Mouse (Mus musculus): ENCODE data around the gene Snai1. TPM values are rescaled to one million over a fixed set of nuclear protein-coding genes. Genes with fewer than 3 reads are reported as not detected.

The Snai1 gene
- polyA plus RNA-seq (2016; fragmentation: Nextera tagmentation; extraction: Ambion mirVana) = 4.9 and 5.0 TPM in 2 replicates

DNA sequence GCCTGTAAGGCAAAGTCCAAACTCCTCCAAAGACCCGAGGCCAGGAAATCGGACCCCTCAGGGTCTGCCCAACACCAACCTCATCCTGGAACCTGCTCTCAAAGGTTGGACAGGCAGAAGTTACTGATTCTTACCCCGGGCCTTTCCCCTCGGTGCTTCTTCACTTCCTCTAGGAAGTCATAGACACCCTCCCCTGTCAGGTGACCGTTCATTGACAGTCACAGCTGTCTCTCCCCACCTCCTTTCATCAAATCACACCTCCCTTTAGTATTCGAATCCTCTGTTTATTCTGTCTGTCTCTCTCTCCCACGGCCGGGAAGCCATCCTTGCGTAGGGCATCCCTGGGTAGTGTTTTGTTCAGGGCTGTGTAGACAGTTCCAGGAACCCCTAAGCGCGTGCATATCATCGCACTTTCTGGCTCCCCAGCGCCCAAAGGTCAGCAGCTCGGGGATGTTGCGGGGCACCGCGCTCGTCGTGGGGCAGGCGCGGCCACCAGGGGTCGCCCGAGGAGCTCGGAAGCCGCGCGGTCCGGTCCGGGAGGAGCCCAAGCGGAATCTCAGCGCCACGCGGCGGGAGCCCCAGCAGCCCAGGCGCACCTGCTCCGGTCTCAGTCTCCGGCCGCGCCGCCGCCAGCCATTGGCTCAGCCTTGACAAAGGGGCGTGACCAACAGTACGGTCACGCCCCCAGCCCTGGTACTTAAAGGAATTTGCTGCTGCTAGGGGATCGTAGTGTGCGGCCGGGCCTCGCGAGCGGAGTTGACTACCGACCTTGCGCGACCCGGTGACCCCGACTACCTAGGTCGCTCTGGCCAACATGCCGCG lies at the start of gene Snai1:
Gene Snai1 (plus strand): TSS at position 720 of the 822 bp plus-strand sequence.
- peak within 1 kb of the TSS; percentile 56 for H3K9ac ChIP-seq
- H3K36me3 ChIP-seq = peaks cover 4% of the 10 kb centered on the region; the same call in 1 of the 2 replicates
- H3K4me1 ChIP-seq = peaks cover 46% of the 10 kb centered on the region
- H3K4me3 ChIP-seq = peak within 1 kb of the TSS; percentile 55
- H3K27ac ChIP-seq = no peak within 1 kb of the TSS; the same call in 1 of the 2 replicates
- H3K4me2 ChIP-seq = peak within 1 kb of the TSS; percentile 70
- whole genome bisulfite sequencing (ENCODE audit: insufficient replicate concordance) = 3% methylated on average over 58 of the region's 58 CpGs
- peaks cover 76% of the 10 kb centered on the region for H3K27me3 ChIP-seq (replicated peaks)
- no peaks in the 10 kb centered on the region for H3K9me3 ChIP-seq (replicated peaks)
- ATAC-seq = peak; percentile 91

DNA sequence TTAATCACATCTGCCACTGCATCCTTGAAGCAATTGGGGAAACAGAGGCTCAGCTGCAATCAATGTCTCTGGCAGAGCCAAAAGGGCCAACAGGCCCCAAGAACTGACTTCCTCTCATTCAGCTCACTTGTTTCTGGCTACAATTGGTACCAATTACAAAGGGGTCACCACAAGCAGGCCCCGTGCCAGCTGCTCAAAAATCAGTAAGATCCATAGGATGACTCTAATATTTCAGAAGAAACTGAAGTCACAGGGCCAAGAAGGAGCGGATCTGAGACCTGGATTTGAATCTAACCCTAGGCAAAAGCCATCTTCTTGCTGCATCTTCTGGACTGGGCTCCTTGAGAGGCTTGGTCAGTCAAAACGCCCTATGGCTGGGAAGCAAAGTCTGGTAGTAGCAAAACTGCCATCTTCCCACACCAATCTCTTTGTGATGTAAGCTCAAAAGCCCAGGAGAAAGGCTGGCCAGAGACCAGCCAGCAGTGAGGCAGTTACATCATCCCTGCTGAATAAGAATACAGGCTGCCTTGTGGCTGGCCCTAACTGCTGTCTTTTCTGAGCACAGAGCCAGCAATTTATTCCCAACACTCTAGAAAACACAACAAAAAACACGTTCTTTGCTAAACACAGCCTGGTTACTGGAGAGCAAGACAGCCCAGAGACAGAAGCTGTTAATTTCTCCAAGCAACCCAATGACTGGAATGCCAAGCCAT lies 47.0 kb upstream of the Snai1 start:
- no peak for ATAC-seq
- H3K4me1 ChIP-seq = peaks cover 45% of the 10 kb centered on the region
- H3K4me3 ChIP-seq = peak overlapping the region; percentile 99
- WGBS (ENCODE audit: insufficient replicate concordance) = 67% methylated on average over 4 of the region's 4 CpGs
- peaks cover 32% of the 10 kb centered on the region for H3K36me3 ChIP-seq
- peak overlapping the region; percentile 96 for H3K9ac ChIP-seq
- H3K27me3 ChIP-seq (replicated peaks) = no peaks in the 10 kb centered on the region
- H3K27ac ChIP-seq = peak overlapping the region; percentile 28; the same call in 1 of the 2 replicates
- H3K9me3 ChIP-seq (replicated peaks) = no peaks in the 10 kb centered on the region
- peak overlapping the region; percentile 88 for H3K4me2 ChIP-seq

DNA sequence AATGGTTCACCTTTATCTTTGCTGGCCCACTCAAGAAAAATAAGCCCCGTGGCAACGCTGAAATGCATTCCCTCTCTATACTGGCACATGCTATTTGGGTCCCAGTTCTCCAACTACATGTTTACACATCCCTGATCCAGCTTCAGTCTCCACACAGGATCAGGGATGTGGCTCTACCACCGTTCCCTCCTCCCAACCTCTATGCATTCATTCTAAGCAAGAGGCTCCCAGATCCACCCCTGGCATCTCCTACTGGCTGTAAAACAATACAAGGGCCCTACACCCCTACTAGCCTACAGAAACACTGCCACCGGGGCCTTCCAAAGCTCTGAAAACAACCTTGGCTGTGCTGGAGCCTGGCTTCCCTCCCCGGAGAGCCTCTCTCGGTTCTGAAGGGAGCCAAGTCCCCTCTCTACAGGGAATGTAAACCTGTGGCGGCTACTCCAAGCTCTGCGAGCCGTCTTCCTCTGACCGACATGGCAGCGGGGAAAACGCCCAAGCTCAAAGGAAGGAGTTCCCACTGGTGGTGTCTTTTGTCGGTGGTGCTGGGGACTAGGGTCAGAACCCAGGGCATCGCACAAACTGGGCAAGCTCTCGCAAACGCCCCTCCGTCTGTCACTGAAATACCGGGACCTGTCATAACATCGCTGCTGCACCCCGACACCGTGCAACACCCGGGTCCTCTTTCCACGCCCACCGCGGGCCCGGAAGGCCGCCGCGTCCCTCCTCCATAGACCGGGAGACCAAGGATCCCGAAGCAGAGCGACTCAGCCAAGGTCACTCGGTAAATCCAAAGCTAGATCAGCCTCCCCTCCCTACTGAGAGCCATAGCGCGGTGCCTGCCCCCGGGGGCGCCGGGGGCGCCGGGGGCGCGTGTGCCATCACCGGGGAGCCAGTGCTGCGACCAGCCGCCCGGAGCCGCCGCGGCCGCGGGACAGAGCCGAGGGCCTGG lies 46.0 kb upstream of the Snai1 start, which contains the start of gene Rnf114:
Gene Rnf114 (plus strand): TSS at position 889 of the 952 bp plus-strand sequence.
- peaks cover 24% of the 10 kb centered on the region for H3K36me3 ChIP-seq
- peaks cover 35% of the 10 kb centered on the region for H3K4me1 ChIP-seq
- WGBS (ENCODE audit: insufficient replicate concordance) = 2% methylated on average over 52 of the region's 52 CpGs
- H3K9ac ChIP-seq = peak within 1 kb of the TSS; percentile 96
- H3K9me3 ChIP-seq (replicated peaks) = no peaks in the 10 kb centered on the region
- H3K27me3 ChIP-seq (replicated peaks) = no peaks in the 10 kb centered on the region
- ATAC-seq = peak; percentile 71
- peak within 1 kb of the TSS; percentile 99 for H3K4me3 ChIP-seq
- peak within 1 kb of the TSS; percentile 88 for H3K4me2 ChIP-seq
- peak within 1 kb of the TSS; percentile 95 for H3K27ac ChIP-seq

DNA sequence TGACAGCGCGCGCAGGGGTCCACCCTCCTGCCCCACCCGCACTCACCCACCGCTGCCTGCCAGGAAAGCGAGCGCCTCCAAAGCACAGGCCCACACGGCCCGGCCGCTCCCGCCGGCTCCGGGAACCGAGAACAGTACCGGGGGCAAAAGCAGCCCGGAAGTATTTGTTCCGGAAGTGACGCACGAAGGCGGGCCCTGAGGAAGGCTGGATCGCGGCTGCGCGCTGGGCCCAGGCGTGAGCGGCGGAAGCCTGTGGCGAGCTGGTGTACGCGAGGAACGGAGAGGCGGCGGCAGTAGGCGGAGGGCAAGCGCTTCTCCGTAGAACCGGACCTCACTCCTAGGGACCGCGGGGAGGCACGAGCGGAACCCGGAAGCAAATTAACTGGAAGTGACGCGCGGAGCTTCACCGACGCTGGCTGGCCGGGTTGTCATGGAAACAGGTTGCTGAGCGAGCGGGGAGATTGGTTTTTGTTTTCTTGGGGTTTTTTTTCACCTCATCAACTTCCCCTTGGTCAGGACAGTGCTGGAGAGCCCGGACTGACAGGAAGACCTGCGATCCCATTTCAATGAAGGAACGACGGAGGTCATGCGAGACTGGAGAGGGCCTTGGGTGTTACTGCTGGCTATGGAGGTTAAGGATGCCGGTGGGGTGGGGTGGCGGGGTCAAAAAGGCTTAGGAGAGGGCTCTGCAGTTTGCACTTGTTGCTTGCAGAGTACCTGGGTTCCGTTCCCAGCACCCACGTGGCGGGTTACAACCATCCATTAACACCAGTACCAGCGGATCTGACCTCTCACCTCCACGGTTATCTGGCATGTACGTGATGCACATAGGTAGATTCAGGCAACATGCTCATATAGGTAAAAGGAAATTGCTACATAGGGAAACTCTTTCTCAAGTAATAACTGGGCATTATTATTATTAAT lies 45.0 kb upstream of the Snai1 start, which contains the start of gene Spata2:
Gene Spata2 (minus strand): TSS at position 175 of the 924 bp plus-strand sequence.
- peak within 1 kb of the TSS; percentile 88 for H3K4me2 ChIP-seq
- 2% methylated on average over 63 of the region's 63 CpGs for WGBS (ENCODE audit: insufficient replicate concordance)
- H3K4me3 ChIP-seq = peak within 1 kb of the TSS; percentile 99
- H3K9ac ChIP-seq = peak within 1 kb of the TSS; percentile 96
- no peaks in the 10 kb centered on the region for H3K27me3 ChIP-seq (replicated peaks)
- H3K27ac ChIP-seq = peak within 1 kb of the TSS; percentile 95
- H3K36me3 ChIP-seq = peaks cover 15% of the 10 kb centered on the region
- ATAC-seq = peak; percentile 92
- H3K9me3 ChIP-seq (replicated peaks) = no peaks in the 10 kb centered on the region
- peaks cover 28% of the 10 kb centered on the region for H3K4me1 ChIP-seq

- WGBS (ENCODE audit: insufficient replicate concordance) = 56% methylated on average over 7 of the region's 7 CpGs
- no peak for ATAC-seq
- H3K9me3 ChIP-seq (replicated peaks) = no peaks in the 10 kb centered on the region
Measured at GRCm38 (mm10) chr2:167496437-167496836, 41.6 kb upstream of the Snai1 start.

GRCm38 (mm10) chr2:167497272-167497671 lies 40.7 kb upstream of the Snai1 start:
- Histone ChIP-seq H3K36me3 (0 out of 2 replicates have a peak, but pooled peaks cover 5% of the 10 kb centered on the region), H3K4me2 (no peak overlapping the region), H3K9me3 (replicated peaks) (no peaks in the 10 kb centered on the region), H3K4me3 (no peak overlapping the region), H3K27me3 (replicated peaks) (no peaks in the 10 kb centered on the region), H3K4me1 (peaks cover 11% of the 10 kb centered on the region), H3K9ac (no peak overlapping the region), H3K27ac (no peak overlapping the region)
- WGBS (ENCODE audit: insufficient replicate concordance) = 52% methylated on average over 5 of the region's 5 CpGs
- no peak for ATAC-seq

More at GRCm38 (mm10) chr2:167496437-167496836, 41.6 kb upstream of the Snai1 start:
- Histone ChIP-seq H3K27ac (no peak overlapping the region), H3K4me1 (peaks cover 17% of the 10 kb centered on the region), H3K27me3 (replicated peaks) (no peaks in the 10 kb centered on the region), H3K4me3 (no peak overlapping the region), H3K4me2 (no peak overlapping the region), H3K36me3 (0 out of 2 replicates have a peak, but pooled peaks cover 5% of the 10 kb centered on the region), H3K9ac (no peak overlapping the region)

GRCm38 (mm10) chr2:167502554-167503252 lies 35.3 kb upstream of the Snai1 start:
- no peaks in the 10 kb centered on the region for H3K9me3 ChIP-seq (replicated peaks)
- H3K27me3 ChIP-seq (replicated peaks) = no peaks in the 10 kb centered on the region
- peak overlapping the region; percentile 95 for H3K4me2 ChIP-seq
- ATAC-seq = peak; percentile 66
- peaks cover 21% of the 10 kb centered on the region for H3K36me3 ChIP-seq
- H3K4me3 ChIP-seq = peak overlapping the region; percentile 81
- H3K9ac ChIP-seq = peak overlapping the region; percentile 88
- H3K27ac ChIP-seq = peak overlapping the region; percentile 81
- 26% methylated on average over 13 of the region's 13 CpGs for WGBS (ENCODE audit: insufficient replicate concordance)
- H3K4me1 ChIP-seq = peaks cover 47% of the 10 kb centered on the region

DNA sequence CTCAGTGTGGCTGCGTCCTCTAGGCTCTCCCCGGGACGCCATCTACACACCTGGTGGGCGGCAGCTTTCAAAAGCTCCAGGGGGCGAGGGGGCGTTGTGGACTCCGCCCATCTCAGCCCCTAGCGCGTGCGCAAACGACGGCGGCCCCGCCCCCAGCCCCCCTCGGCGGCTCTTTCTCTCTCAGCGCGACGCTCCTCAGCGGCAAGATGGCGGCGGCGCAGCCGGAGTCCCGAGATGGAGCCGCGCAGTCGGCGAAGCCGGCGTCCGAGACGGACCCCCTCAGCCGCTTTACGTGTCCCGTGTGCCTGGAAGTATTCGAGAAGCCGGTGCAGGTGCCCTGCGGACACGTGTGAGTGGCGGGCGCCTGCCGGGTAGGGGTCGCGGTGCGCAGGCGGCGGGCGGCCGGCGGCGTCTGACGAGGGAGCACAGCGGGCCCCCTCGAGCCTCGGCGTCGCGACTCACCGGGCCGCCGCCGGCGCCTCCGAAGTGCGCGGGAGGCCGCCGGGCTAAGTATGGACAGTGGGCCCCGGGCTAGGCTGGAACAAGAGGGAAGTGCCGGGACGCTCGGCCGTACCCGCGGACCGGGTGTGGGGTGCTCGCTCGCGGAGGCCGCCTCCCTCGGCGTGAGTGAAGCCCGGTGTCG lies 34.6 kb upstream of the Snai1 start:
- H3K9ac ChIP-seq = peak overlapping the region; percentile 88
- peak; percentile 75 for ATAC-seq
- no peaks in the 10 kb centered on the region for H3K27me3 ChIP-seq (replicated peaks)
- H3K4me2 ChIP-seq = peak overlapping the region; percentile 95
- H3K9me3 ChIP-seq (replicated peaks) = no peaks in the 10 kb centered on the region
- WGBS (ENCODE audit: insufficient replicate concordance) = under 1% methylated on average over 85 of the region's 85 CpGs
- peaks cover 28% of the 10 kb centered on the region for H3K36me3 ChIP-seq
- H3K27ac ChIP-seq = peak overlapping the region; percentile 81
- peak overlapping the region; percentile 81 for H3K4me3 ChIP-seq
- peaks cover 52% of the 10 kb centered on the region for H3K4me1 ChIP-seq

DNA sequence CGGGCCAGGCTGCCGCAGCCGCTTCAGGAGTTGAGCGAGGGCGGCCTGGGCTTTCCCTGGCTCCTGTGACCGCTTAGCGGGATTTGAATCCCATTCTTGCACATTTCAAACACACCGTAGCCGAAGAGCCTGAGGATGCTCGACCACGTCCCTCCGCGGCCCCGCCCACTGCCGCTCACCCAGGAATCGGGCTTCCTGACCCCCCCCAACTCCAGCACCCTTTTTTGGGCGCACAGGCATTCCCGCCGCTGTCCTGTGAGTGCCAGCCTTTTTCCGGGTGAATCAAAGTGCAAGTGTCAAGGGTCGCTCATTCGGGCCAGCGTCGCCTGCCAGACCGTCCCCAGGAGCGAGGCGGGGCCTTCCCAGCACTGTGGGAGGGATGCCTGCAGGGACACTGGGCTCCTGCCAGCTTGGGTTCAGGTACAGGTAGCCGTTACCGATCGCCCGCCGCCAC lies 34.1 kb upstream of the Snai1 start:
- Histone ChIP-seq H3K27ac (peak overlapping the region; percentile 81), H3K36me3 (peaks cover 34% of the 10 kb centered on the region), H3K9me3 (replicated peaks) (no peaks in the 10 kb centered on the region), H3K9ac (peak overlapping the region; percentile 88), H3K4me2 (peak overlapping the region; percentile 95), H3K4me1 (peaks cover 52% of the 10 kb centered on the region), H3K4me3 (peak overlapping the region; percentile 81), H3K27me3 (replicated peaks) (no peaks in the 10 kb centered on the region)
- peak; percentile 23 for ATAC-seq
- 1% methylated on average over 32 of the region's 32 CpGs for WGBS (ENCODE audit: insufficient replicate concordance)
